Mouse (Mus musculus): ENCODE results near the gene Txndc8.

DNA sequence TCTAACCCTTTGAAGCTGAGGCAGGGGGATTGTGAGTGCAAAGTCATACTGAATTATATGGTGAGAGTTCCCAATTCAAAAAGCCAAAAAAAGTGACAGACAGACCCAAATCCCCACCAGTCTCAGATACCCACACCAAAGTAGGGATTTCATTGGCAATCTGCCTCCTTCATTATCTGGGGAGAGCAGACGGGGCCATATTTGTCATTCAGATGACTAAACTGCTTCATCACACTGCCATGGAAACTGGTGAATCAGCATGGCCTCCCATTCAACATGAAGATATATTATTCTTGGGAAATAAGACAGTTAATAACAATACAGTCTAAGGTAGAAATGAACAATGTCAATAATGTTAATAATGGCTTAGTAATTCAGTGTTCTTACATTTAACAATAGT lies 44.8 kb downstream of the Txndc8 start:
- no peak for TF ChIP-seq CTCF (IDR thresholded peaks at IDR 0.05; ENCODE audit: low read depth)
- no peak for TF ChIP-seq EP300 (IDR thresholded peaks at IDR 0.05; ENCODE audit: low read depth)

All from liver, embryonic 14.5 days (tissue).